Mouse (Mus musculus): ENCODE results near the gene Kcnh1. TPM values are rescaled to one million over a fixed set of nuclear protein-coding genes. Genes with fewer than 3 reads are reported as not detected.

Gene Kcnh1
- polyA plus RNA-seq, 1 experiment from 2014 or later: 3.0 TPM

- WGBS: 93% methylated on average over 11 of the region's 11 CpGs
- Histone ChIP-seq H3K27me3 (ENCODE audit: control insufficient read depth, insufficient read depth, low read depth, low read length) (no peaks in the 10 kb centered on the region), H3K27ac (ENCODE audit: low read length) (no peak overlapping the region), H3K4me1 (ENCODE audit: control insufficient read depth, insufficient read depth, low read length) (0 out of 2 replicates have a peak, but pooled peaks cover 3% of the 10 kb centered on the region), H3K9ac (ENCODE audit: low read depth, low read length) (no peak overlapping the region), H3K36me3 (ENCODE audit: control insufficient read depth, insufficient read depth, low read length) (no peaks in the 10 kb centered on the region), H3K4me2 (ENCODE audit: low read length) (no peak overlapping the region), H3K9me3 (replicated peaks; ENCODE audit: control insufficient read depth, low read length, poor library complexity, severe bottlenecking) (no peaks in the 10 kb centered on the region), H3K4me3 (ENCODE audit: low read depth, low read length) (no peak overlapping the region)
- ATAC-seq: no peak
These were observed 297.0 kb downstream of the Kcnh1 start for GRCm38 (mm10) chr1:192487571-192487970.

GRCm38 (mm10) chr1:192489908-192490825 lies 299.6 kb downstream of the Kcnh1 start:
- no peak overlapping the region for H3K9ac ChIP-seq (ENCODE audit: low read depth, low read length)
- no peaks in the 10 kb centered on the region for H3K9me3 ChIP-seq (replicated peaks; ENCODE audit: control insufficient read depth, low read length, poor library complexity, severe bottlenecking)
- H3K4me2 ChIP-seq (ENCODE audit: low read length): no peak overlapping the region
- 0 out of 2 replicates have a peak, but pooled peaks cover 3% of the 10 kb centered on the region for H3K4me1 ChIP-seq (ENCODE audit: control insufficient read depth, insufficient read depth, low read length)
- H3K36me3 ChIP-seq (ENCODE audit: control insufficient read depth, insufficient read depth, low read length): no peaks in the 10 kb centered on the region
- no peak overlapping the region for H3K4me3 ChIP-seq (ENCODE audit: low read depth, low read length)
- 82% methylated on average over 13 of the region's 13 CpGs for WGBS
- no peaks in the 10 kb centered on the region for H3K27me3 ChIP-seq (ENCODE audit: control insufficient read depth, insufficient read depth, low read depth, low read length)
- ATAC-seq: no peak
- no peak overlapping the region for H3K27ac ChIP-seq (ENCODE audit: low read length)

- no peak overlapping the region for H3K9ac ChIP-seq (ENCODE audit: low read depth, low read length)
- H3K4me1 ChIP-seq (ENCODE audit: control insufficient read depth, insufficient read depth, low read length): no peaks in the 10 kb centered on the region
- no peak overlapping the region for H3K27ac ChIP-seq (ENCODE audit: low read length)
- 93% methylated on average over 2 of the region's 2 CpGs for WGBS
- no peak overlapping the region for H3K4me2 ChIP-seq (ENCODE audit: low read length)
- H3K4me3 ChIP-seq (ENCODE audit: low read depth, low read length): no peak overlapping the region
- no peak for ATAC-seq
- H3K27me3 ChIP-seq (ENCODE audit: control insufficient read depth, insufficient read depth, low read depth, low read length): no peaks in the 10 kb centered on the region
- no peaks in the 10 kb centered on the region for H3K9me3 ChIP-seq (replicated peaks; ENCODE audit: control insufficient read depth, low read length, poor library complexity, severe bottlenecking)
- H3K36me3 ChIP-seq (ENCODE audit: control insufficient read depth, insufficient read depth, low read length): no peaks in the 10 kb centered on the region
These were observed 306.9 kb downstream of the Kcnh1 start for GRCm38 (mm10) chr1:192497505-192497904.

- H3K4me2 ChIP-seq (ENCODE audit: low read length): no peak overlapping the region
- no peaks in the 10 kb centered on the region for H3K9me3 ChIP-seq (replicated peaks; ENCODE audit: control insufficient read depth, low read length, poor library complexity, severe bottlenecking)
- no peak overlapping the region for H3K27ac ChIP-seq (ENCODE audit: low read length)
- no peak overlapping the region for H3K9ac ChIP-seq (ENCODE audit: low read depth, low read length)
- H3K36me3 ChIP-seq (ENCODE audit: control insufficient read depth, insufficient read depth, low read length): no peaks in the 10 kb centered on the region
- H3K4me1 ChIP-seq (ENCODE audit: control insufficient read depth, insufficient read depth, low read length): no peaks in the 10 kb centered on the region
- no peak for ATAC-seq
- H3K27me3 ChIP-seq (ENCODE audit: control insufficient read depth, insufficient read depth, low read depth, low read length): no peaks in the 10 kb centered on the region
- WGBS: 70% methylated on average over 9 of the region's 9 CpGs
- no peak overlapping the region for H3K4me3 ChIP-seq (ENCODE audit: low read depth, low read length)
These were observed 311.4 kb downstream of the Kcnh1 start for GRCm38 (mm10) chr1:192502016-192502415.

GRCm38 (mm10) chr1:192502835-192503234 lies 312.3 kb downstream of the Kcnh1 start:
- H3K9me3 ChIP-seq (replicated peaks; ENCODE audit: control insufficient read depth, low read length, poor library complexity, severe bottlenecking): no peaks in the 10 kb centered on the region
- ATAC-seq: no peak
- H3K9ac ChIP-seq (ENCODE audit: low read depth, low read length): no peak overlapping the region
- no peaks in the 10 kb centered on the region for H3K4me1 ChIP-seq (ENCODE audit: control insufficient read depth, insufficient read depth, low read length)
- no peaks in the 10 kb centered on the region for H3K27me3 ChIP-seq (ENCODE audit: control insufficient read depth, insufficient read depth, low read depth, low read length)
- no peaks in the 10 kb centered on the region for H3K36me3 ChIP-seq (ENCODE audit: control insufficient read depth, insufficient read depth, low read length)
- no peak overlapping the region for H3K27ac ChIP-seq (ENCODE audit: low read length)
- no peak overlapping the region for H3K4me3 ChIP-seq (ENCODE audit: low read depth, low read length)
- no peak overlapping the region for H3K4me2 ChIP-seq (ENCODE audit: low read length)

- no peaks in the 10 kb centered on the region for H3K9me3 ChIP-seq (replicated peaks; ENCODE audit: control insufficient read depth, low read length, poor library complexity, severe bottlenecking)
- H3K4me2 ChIP-seq (ENCODE audit: low read length): no peak overlapping the region
- WGBS: 86% methylated on average over 4 of the region's 4 CpGs
- no peak overlapping the region for H3K27ac ChIP-seq (ENCODE audit: low read length)
- H3K4me3 ChIP-seq (ENCODE audit: low read depth, low read length): no peak overlapping the region
- ATAC-seq: no peak
- no peaks in the 10 kb centered on the region for H3K36me3 ChIP-seq (ENCODE audit: control insufficient read depth, insufficient read depth, low read length)
- H3K27me3 ChIP-seq (ENCODE audit: control insufficient read depth, insufficient read depth, low read depth, low read length): no peaks in the 10 kb centered on the region
- H3K9ac ChIP-seq (ENCODE audit: low read depth, low read length): no peak overlapping the region
- no peaks in the 10 kb centered on the region for H3K4me1 ChIP-seq (ENCODE audit: control insufficient read depth, insufficient read depth, low read length)
These were observed 313.1 kb downstream of the Kcnh1 start for GRCm38 (mm10) chr1:192503651-192504050.

- H3K4me1 ChIP-seq (ENCODE audit: control insufficient read depth, insufficient read depth, low read length): no peaks in the 10 kb centered on the region
- H3K27ac ChIP-seq (ENCODE audit: low read length): no peak overlapping the region
- ATAC-seq: no peak
- WGBS: 97% methylated on average over 1 of the region's 1 CpGs
- H3K9me3 ChIP-seq (replicated peaks; ENCODE audit: control insufficient read depth, low read length, poor library complexity, severe bottlenecking): no peaks in the 10 kb centered on the region
- no peak overlapping the region for H3K9ac ChIP-seq (ENCODE audit: low read depth, low read length)
- no peaks in the 10 kb centered on the region for H3K36me3 ChIP-seq (ENCODE audit: control insufficient read depth, insufficient read depth, low read length)
- no peaks in the 10 kb centered on the region for H3K27me3 ChIP-seq (ENCODE audit: control insufficient read depth, insufficient read depth, low read depth, low read length)
- H3K4me3 ChIP-seq (ENCODE audit: low read depth, low read length): no peak overlapping the region
- H3K4me2 ChIP-seq (ENCODE audit: low read length): no peak overlapping the region
These were observed 322.2 kb downstream of the Kcnh1 start for GRCm38 (mm10) chr1:192512821-192513220.

- no peak for ATAC-seq
- H3K4me2 ChIP-seq (ENCODE audit: low read length): no peak overlapping the region
- H3K4me1 ChIP-seq (ENCODE audit: control insufficient read depth, insufficient read depth, low read length): no peaks in the 10 kb centered on the region
- H3K9me3 ChIP-seq (replicated peaks; ENCODE audit: control insufficient read depth, low read length, poor library complexity, severe bottlenecking): no peaks in the 10 kb centered on the region
- H3K27me3 ChIP-seq (ENCODE audit: control insufficient read depth, insufficient read depth, low read depth, low read length): no peaks in the 10 kb centered on the region
- 81% methylated on average over 3 of the region's 3 CpGs for WGBS
- no peak overlapping the region for H3K27ac ChIP-seq (ENCODE audit: low read length)
- H3K4me3 ChIP-seq (ENCODE audit: low read depth, low read length): no peak overlapping the region
- H3K36me3 ChIP-seq (ENCODE audit: control insufficient read depth, insufficient read depth, low read length): no peaks in the 10 kb centered on the region
- H3K9ac ChIP-seq (ENCODE audit: low read depth, low read length): no peak overlapping the region
These were observed 324.8 kb downstream of the Kcnh1 start for GRCm38 (mm10) chr1:192515373-192515772.

- no peak overlapping the region for H3K4me2 ChIP-seq (ENCODE audit: low read length)
- no peaks in the 10 kb centered on the region for H3K27me3 ChIP-seq (ENCODE audit: control insufficient read depth, insufficient read depth, low read depth, low read length)
- no peak overlapping the region for H3K9ac ChIP-seq (ENCODE audit: low read depth, low read length)
- H3K4me1 ChIP-seq (ENCODE audit: control insufficient read depth, insufficient read depth, low read length): peaks cover 13% of the 10 kb centered on the region; the same call in 1 of the 2 replicates
- no peak overlapping the region for H3K27ac ChIP-seq (ENCODE audit: low read length)
- 82% methylated on average over 1 of the region's 1 CpGs for WGBS
- ATAC-seq: no peak
- no peaks in the 10 kb centered on the region for H3K9me3 ChIP-seq (replicated peaks; ENCODE audit: control insufficient read depth, low read length, poor library complexity, severe bottlenecking)
- H3K4me3 ChIP-seq (ENCODE audit: low read depth, low read length): no peak overlapping the region
- no peaks in the 10 kb centered on the region for H3K36me3 ChIP-seq (ENCODE audit: control insufficient read depth, insufficient read depth, low read length)
These were observed 329.1 kb downstream of the Kcnh1 start for GRCm38 (mm10) chr1:192519713-192520112.

Data from midbrain, embryonic 16.5 days (tissue).